12 mouse cellular contexts compared by ENCODE assay signal in the genomic region with DNA sequence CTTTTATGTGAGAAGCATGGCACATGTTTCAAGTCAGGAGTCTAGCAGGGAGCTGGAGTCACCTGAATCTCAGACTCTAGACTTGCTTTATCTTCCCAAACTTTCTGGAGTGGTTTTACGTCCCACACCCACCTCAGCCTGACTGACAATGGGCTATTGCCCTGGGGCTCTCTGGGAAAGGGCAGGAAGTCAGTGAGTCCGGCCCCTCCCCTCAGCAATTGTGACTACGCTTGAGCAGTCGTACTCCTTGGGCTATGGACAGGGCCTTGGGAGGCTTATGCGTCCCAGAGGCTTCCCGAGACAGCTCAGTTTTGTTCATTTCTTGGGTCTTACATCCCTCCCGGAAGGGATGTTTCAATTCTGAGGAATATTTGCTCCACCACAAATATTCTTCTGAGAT.
"Had no signal": no experiment of that assay in that cellular context is flagged by ENCODE, and none has a peak within 500 bp of the region (broad histone marks: within the 10 kb centered on the region; RNA-seq: fewer than 3 reads in every experiment).

No protein-coding gene starts in this region.

- DNase-seq: kidney, adult 2 months; kidney, postnatal 25 days; layer of hippocampus, postnatal 36 days; left cerebral cortex, postnatal 4 days; liver, postnatal 0 days; lung, embryonic 14.5 days; lung, postnatal 36 days; retina, postnatal 1 day; right cerebral cortex, postnatal 25 days; spleen, adult 18-20 months; thymus, adult 18-20 months; thymus, postnatal 36 days had no signal
